Mouse (Mus musculus): Measurements from ENCODE around the gene Alb. TPM values are rescaled to one million over a fixed set of nuclear protein-coding genes. Genes with fewer than 3 reads are reported as not detected.

Alb gene
- 1.2 TPM in 2 replicates for polyA plus RNA-seq (2012; rRNA removed)

- TF ChIP-seq CTCF (IDR thresholded peaks at IDR 0.05; ENCODE audit: extremely low read depth, insufficient read depth, insufficient read length, insufficient replicate concordance): no peak
- no peak for TF ChIP-seq POLR2A (IDR thresholded peaks at IDR 0.05; ENCODE audit: low read depth, low read length)
- no peaks in the 10 kb centered on the region for H3K36me3 ChIP-seq (ENCODE audit: control insufficient read depth, insufficient read depth, low read length)
- WGBS: 90% methylated on average over 8 of the region's 8 CpGs
- DNase-seq (ENCODE audit: low read depth in 1 of 2, low spot score in 2 of 2): no peak
- no peaks in the 10 kb centered on the region for H3K4me1 ChIP-seq (ENCODE audit: control insufficient read depth, insufficient read depth, insufficient read length)
- no peak within 1 kb of the TSS for H3K4me3 ChIP-seq (ENCODE audit: extremely low read depth, insufficient read depth, insufficient read length)
- H3K27me3 ChIP-seq (ENCODE audit: control insufficient read depth, insufficient read depth, low read length): no peaks in the 10 kb centered on the region
- no peak within 1 kb of the TSS for H3K27ac ChIP-seq (ENCODE audit: insufficient read depth, low read length)
Measured at GRCm38 (mm10) chr5:90460619-90461018, at the start of gene Alb. Gene Alb (plus strand): TSS chr5:90460897.

- DNase-seq (ENCODE audit: low read depth in 1 of 2, low spot score in 2 of 2): no peak
- Histone ChIP-seq H3K4me1 (ENCODE audit: control insufficient read depth, insufficient read depth, insufficient read length) (no peaks in the 10 kb centered on the region), H3K27ac (ENCODE audit: insufficient read depth, low read length) (no peak overlapping the region), H3K27me3 (ENCODE audit: control insufficient read depth, insufficient read depth, low read length) (no peaks in the 10 kb centered on the region), H3K36me3 (ENCODE audit: control insufficient read depth, insufficient read depth, low read length) (no peaks in the 10 kb centered on the region), H3K4me3 (ENCODE audit: extremely low read depth, insufficient read depth, insufficient read length) (no peak overlapping the region)
- WGBS: 43% methylated on average over 8 of the region's 8 CpGs
- TF ChIP-seq CTCF (IDR thresholded peaks at IDR 0.05; ENCODE audit: extremely low read depth, insufficient read depth, insufficient read length, insufficient replicate concordance) (no peak), POLR2A (IDR thresholded peaks at IDR 0.05; ENCODE audit: low read depth, low read length) (no peak)
Measured at GRCm38 (mm10) chr5:90414142-90414924, 46.4 kb upstream of the Alb start.

- TF ChIP-seq POLR2A (IDR thresholded peaks at IDR 0.05; ENCODE audit: low read depth, low read length) (no peak), CTCF (IDR thresholded peaks at IDR 0.05; ENCODE audit: extremely low read depth, insufficient read depth, insufficient read length, insufficient replicate concordance) (no peak)
- no peak for DNase-seq (ENCODE audit: low read depth in 1 of 2, low spot score in 2 of 2)
- 7% methylated on average over 6 of the region's 6 CpGs for WGBS
- Histone ChIP-seq H3K36me3 (ENCODE audit: control insufficient read depth, insufficient read depth, low read length) (no peaks in the 10 kb centered on the region), H3K4me3 (ENCODE audit: extremely low read depth, insufficient read depth, insufficient read length) (no peak overlapping the region), H3K27me3 (ENCODE audit: control insufficient read depth, insufficient read depth, low read length) (no peaks in the 10 kb centered on the region), H3K4me1 (ENCODE audit: control insufficient read depth, insufficient read depth, insufficient read length) (no peaks in the 10 kb centered on the region), H3K27ac (ENCODE audit: insufficient read depth, low read length) (no peak overlapping the region)
Measured at GRCm38 (mm10) chr5:90414925-90415295, 45.8 kb upstream of the Alb start.

GRCm38 (mm10) chr5:90424625-90425024 lies 36.1 kb upstream of the Alb start:
- DNase-seq (ENCODE audit: low read depth in 1 of 2, low spot score in 2 of 2): no peak
- no peaks in the 10 kb centered on the region for H3K4me1 ChIP-seq (ENCODE audit: control insufficient read depth, insufficient read depth, insufficient read length)
- no peaks in the 10 kb centered on the region for H3K36me3 ChIP-seq (ENCODE audit: control insufficient read depth, insufficient read depth, low read length)
- H3K27ac ChIP-seq (ENCODE audit: insufficient read depth, low read length): no peak overlapping the region
- no peak overlapping the region for H3K4me3 ChIP-seq (ENCODE audit: extremely low read depth, insufficient read depth, insufficient read length)
- no peak for TF ChIP-seq CTCF (IDR thresholded peaks at IDR 0.05; ENCODE audit: extremely low read depth, insufficient read depth, insufficient read length, insufficient replicate concordance)
- no peak for TF ChIP-seq POLR2A (IDR thresholded peaks at IDR 0.05; ENCODE audit: low read depth, low read length)
- WGBS: 83% methylated on average over 5 of the region's 5 CpGs
- H3K27me3 ChIP-seq (ENCODE audit: control insufficient read depth, insufficient read depth, low read length): no peaks in the 10 kb centered on the region

GRCm38 (mm10) chr5:90425191-90425590 lies 35.5 kb upstream of the Alb start:
- TF ChIP-seq POLR2A (IDR thresholded peaks at IDR 0.05; ENCODE audit: low read depth, low read length) (no peak), CTCF (IDR thresholded peaks at IDR 0.05; ENCODE audit: extremely low read depth, insufficient read depth, insufficient read length, insufficient replicate concordance) (no peak)
- no peaks in the 10 kb centered on the region for H3K36me3 ChIP-seq (ENCODE audit: control insufficient read depth, insufficient read depth, low read length)
- DNase-seq (ENCODE audit: low read depth in 1 of 2, low spot score in 2 of 2): no peak
- no peak overlapping the region for H3K27ac ChIP-seq (ENCODE audit: insufficient read depth, low read length)
- H3K27me3 ChIP-seq (ENCODE audit: control insufficient read depth, insufficient read depth, low read length): no peaks in the 10 kb centered on the region
- no peak overlapping the region for H3K4me3 ChIP-seq (ENCODE audit: extremely low read depth, insufficient read depth, insufficient read length)
- 92% methylated on average over 3 of the region's 3 CpGs for WGBS
- H3K4me1 ChIP-seq (ENCODE audit: control insufficient read depth, insufficient read depth, insufficient read length): no peaks in the 10 kb centered on the region

- Histone ChIP-seq H3K4me1 (ENCODE audit: control insufficient read depth, insufficient read depth, insufficient read length) (no peaks in the 10 kb centered on the region), H3K4me3 (ENCODE audit: extremely low read depth, insufficient read depth, insufficient read length) (no peak overlapping the region), H3K36me3 (ENCODE audit: control insufficient read depth, insufficient read depth, low read length) (no peaks in the 10 kb centered on the region), H3K27ac (ENCODE audit: insufficient read depth, low read length) (no peak overlapping the region), H3K27me3 (ENCODE audit: control insufficient read depth, insufficient read depth, low read length) (no peaks in the 10 kb centered on the region)
- TF ChIP-seq POLR2A (IDR thresholded peaks at IDR 0.05; ENCODE audit: low read depth, low read length): no peak
- TF ChIP-seq CTCF (IDR thresholded peaks at IDR 0.05; ENCODE audit: extremely low read depth, insufficient read depth, insufficient read length, insufficient replicate concordance): no peak
- DNase-seq (ENCODE audit: low read depth in 1 of 2, low spot score in 2 of 2): no peak
- WGBS: 86% methylated on average over 9 of the region's 9 CpGs
Measured at GRCm38 (mm10) chr5:90431053-90431452, 29.6 kb upstream of the Alb start.

GRCm38 (mm10) chr5:90439157-90439556 lies 21.5 kb upstream of the Alb start:
- H3K27ac ChIP-seq (ENCODE audit: insufficient read depth, low read length): no peak overlapping the region
- TF ChIP-seq POLR2A (IDR thresholded peaks at IDR 0.05; ENCODE audit: low read depth, low read length) (no peak), CTCF (IDR thresholded peaks at IDR 0.05; ENCODE audit: extremely low read depth, insufficient read depth, insufficient read length, insufficient replicate concordance) (no peak)
- no peak overlapping the region for H3K4me3 ChIP-seq (ENCODE audit: extremely low read depth, insufficient read depth, insufficient read length)
- 91% methylated on average over 4 of the region's 4 CpGs for WGBS
- no peaks in the 10 kb centered on the region for H3K27me3 ChIP-seq (ENCODE audit: control insufficient read depth, insufficient read depth, low read length)
- H3K36me3 ChIP-seq (ENCODE audit: control insufficient read depth, insufficient read depth, low read length): no peaks in the 10 kb centered on the region
- DNase-seq (ENCODE audit: low read depth in 1 of 2, low spot score in 2 of 2): no peak
- no peaks in the 10 kb centered on the region for H3K4me1 ChIP-seq (ENCODE audit: control insufficient read depth, insufficient read depth, insufficient read length)

Measured in spleen, adult 2 months (tissue).